Mouse (Mus musculus): ENCODE data around the gene Ing1. TPM values are rescaled to one million over a fixed set of nuclear protein-coding genes. Genes with fewer than 3 reads are reported as not detected.

Ing1 gene
- polyA plus RNA-seq (2015; fragmentation: Illumina TruSeq; extraction: RNeasy Lipid Tissue Mini Kit (QIAGEN cat#74804); ENCODE audit: insufficient read depth, low read depth, low replicate concordance): 7.6 TPM

DNA sequence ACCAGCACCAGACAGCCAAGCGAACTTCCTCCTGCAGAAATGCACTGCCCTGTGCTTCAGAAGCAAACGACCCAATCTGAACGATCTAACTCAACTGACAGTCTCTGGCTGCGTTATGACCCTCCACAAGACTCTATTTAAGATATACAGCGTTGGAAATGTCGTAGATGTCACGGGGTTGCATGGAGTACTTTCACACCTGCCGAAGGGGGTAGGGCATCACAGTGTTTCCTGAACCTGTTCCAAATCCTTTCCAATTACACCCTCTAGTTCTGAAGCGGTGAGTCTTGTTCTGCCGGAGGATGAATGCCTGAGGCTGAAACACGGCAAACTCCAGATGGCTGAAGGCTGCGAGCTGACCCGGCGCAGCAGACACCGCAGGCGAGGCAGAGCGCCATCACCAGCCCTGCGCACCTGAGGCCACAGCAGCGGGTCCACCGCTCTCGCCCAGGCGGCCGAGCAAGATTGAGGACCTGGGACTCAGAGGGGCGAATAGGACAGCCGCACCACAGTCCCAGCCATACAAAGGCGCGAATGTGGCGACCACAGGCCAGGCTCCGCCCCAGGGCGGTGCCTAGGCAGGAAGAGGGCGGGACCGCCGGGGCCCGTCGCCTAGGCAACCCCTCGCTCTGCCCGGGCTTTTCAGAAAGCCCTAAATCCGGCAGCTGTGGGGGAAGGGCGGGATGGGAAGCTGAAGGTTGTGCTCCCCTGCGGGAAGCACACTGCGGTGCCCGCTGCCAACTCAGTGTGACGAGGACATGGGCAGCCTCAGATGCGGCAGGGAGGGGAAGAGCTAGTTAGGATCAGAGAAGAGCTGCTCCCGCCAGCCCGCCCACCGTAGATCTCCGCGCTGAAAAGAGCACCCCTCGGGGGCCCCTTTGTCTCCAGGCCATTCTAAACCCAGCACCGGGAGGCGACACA lies at the start of gene Ing1:
TSS of gene Ing1 (plus strand) at position 773 of the 921 bp plus-strand sequence.

DNA sequence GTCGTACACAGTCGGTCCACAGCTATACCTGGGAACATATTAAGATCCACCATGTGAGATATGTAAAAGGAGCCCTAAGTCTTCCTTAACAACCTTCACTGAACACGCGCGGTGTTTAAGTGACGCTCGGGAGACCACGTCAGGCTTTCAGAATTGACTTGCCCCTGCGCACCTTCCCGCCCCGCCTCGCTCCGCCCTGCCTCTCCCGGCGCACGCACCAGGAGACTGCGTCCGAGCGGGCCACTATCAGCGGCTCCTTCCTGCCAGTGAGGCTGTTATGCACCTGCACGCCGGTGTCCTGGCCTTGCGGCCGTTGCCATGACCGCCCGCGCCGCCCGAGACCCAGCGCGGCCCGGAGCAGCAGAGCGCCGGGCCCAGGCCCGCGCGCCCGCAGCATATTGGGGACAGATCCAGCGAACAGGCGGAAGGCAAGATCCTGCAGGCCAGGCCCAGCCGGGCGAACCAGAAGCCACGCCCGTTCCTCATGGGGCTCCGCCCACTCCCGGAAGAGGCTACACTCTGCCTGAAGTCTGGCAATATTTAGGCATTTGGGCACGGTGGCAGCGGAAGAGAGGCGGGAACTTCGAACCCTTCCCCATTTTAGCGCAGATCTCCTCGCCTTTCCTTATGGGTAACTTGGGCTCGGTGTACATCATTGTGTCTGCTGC lies 5.0 kb upstream of the Ing1 start, which contains the start of gene Cars2:
TSS of gene Cars2 (minus strand) at position 503 of the 668 bp plus-strand sequence.

Other genes starting within 250 kb of the Ing1 start
- gene Col4a2, start 242.8 kb upstream of the Ing1 start, polyA plus RNA-seq (2015; fragmentation: Illumina TruSeq; extraction: RNeasy Lipid Tissue Mini Kit (QIAGEN cat#74804); ENCODE audit: insufficient read depth, low read depth, low replicate concordance): 51.3 TPM
- gene Col4a1, start 242.7 kb upstream of the Ing1 start, polyA plus RNA-seq (2015; fragmentation: Illumina TruSeq; extraction: RNeasy Lipid Tissue Mini Kit (QIAGEN cat#74804); ENCODE audit: insufficient read depth, low read depth, low replicate concordance): 91.7 TPM
- gene Rab20, start 76.9 kb upstream of the Ing1 start, polyA plus RNA-seq (2015; fragmentation: Illumina TruSeq; extraction: RNeasy Lipid Tissue Mini Kit (QIAGEN cat#74804); ENCODE audit: insufficient read depth, low read depth, low replicate concordance): 2.0 TPM
- 32.7 TPM for gene Naxd, start 58.1 kb upstream of the Ing1 start, polyA plus RNA-seq (2015; fragmentation: Illumina TruSeq; extraction: RNeasy Lipid Tissue Mini Kit (QIAGEN cat#74804); ENCODE audit: insufficient read depth, low read depth, low replicate concordance)
- gene Cars2, start 4.8 kb upstream of the Ing1 start, polyA plus RNA-seq (2015; fragmentation: Illumina TruSeq; extraction: RNeasy Lipid Tissue Mini Kit (QIAGEN cat#74804); ENCODE audit: insufficient read depth, low read depth, low replicate concordance): 11.2 TPM
- gene Ankrd10, start 80.2 kb downstream of the Ing1 start, polyA plus RNA-seq (2015; fragmentation: Illumina TruSeq; extraction: RNeasy Lipid Tissue Mini Kit (QIAGEN cat#74804); ENCODE audit: insufficient read depth, low read depth, low replicate concordance): 11.0 TPM
- gene 1700016D06Rik, start 145.5 kb downstream of the Ing1 start, polyA plus RNA-seq (2015; fragmentation: Illumina TruSeq; extraction: RNeasy Lipid Tissue Mini Kit (QIAGEN cat#74804); ENCODE audit: insufficient read depth, low read depth, low replicate concordance): not detected
- gene Arhgef7, start 172.2 kb downstream of the Ing1 start, polyA plus RNA-seq (2015; fragmentation: Illumina TruSeq; extraction: RNeasy Lipid Tissue Mini Kit (QIAGEN cat#74804); ENCODE audit: insufficient read depth, low read depth, low replicate concordance): 11.4 TPM